Mouse (Mus musculus) urinary bladder, postnatal 25 days (tissue): ENCODE data around the gene Nipa1.

ENCODE experiments used
- DNase-seq: peaks from one replicate; pipeline ENCODE4 v3.0.0; 2022; ENCODE audit warnings: low spot score

Nipa1 gene

GRCm38 (mm10) chr7:56010318-56011017 is 9.3 kb downstream of the Nipa1 start:
- no peak for DNase-seq

DNA sequence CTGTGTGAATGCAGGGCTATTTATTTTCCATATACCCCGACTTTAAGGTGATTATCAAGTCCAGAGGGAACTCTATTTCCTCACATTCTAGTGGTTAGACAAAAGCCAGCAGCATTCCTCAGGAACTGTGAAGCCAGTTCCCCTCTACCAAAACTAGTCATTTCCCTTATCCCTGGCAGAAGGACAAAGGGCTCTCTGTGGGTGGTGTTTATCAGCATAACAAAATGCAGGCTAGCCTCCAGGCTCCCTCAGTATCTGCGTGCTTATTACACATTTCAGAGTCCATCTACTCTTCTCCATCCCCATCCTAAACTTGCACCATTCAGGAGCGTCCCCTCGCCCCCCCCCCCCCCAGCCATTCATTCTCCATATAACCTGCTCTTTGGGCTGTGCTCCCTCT is 20.8 kb downstream of the Nipa1 start:
- no peak for DNase-seq

- DNase-seq, result no peak
Measured at GRCm38 (mm10) chr7:55995013-55995412, 24.7 kb downstream of the Nipa1 start.

DNA sequence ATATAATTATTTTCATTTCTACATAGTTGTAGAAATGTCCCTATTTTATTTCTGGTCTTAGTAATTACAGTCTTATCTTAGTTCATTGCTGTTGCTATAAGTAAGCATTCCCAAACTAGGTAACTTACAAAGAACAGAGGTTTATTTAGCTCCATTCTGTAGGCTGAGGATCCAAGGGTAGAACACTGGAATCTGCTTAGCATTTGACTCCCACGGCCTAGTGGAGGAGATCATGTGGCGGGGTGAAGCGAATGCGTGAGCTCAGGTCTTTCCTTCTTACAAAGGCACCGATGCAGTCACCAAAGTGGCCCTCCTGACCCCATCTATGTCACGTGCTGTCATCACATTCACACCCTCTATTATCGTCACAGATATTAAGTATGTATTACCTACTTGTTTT is 27.9 kb downstream of the Nipa1 start:
- DNase-seq, result no peak

DNA sequence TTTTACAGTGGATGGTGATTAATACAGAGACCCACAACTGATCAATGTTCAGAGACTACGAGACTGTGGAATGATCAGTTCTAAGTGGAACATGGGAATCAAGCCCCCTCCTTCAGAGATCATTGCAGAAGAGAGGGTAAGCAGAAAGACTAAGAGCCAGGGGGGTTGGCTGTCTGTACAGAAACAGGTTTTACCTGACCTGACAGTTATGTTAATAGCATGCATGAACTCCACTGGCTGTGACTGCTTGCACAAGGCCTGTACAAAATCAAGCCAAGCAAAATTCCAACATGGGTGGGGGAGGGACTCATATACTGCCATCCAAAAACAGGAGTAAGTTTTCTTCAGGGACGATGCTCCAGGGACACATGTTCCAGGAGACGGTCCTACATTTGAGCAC is 28.6 kb downstream of the Nipa1 start:
- DNase-seq, result no peak

- peak; percentile 77 for DNase-seq
Measured at GRCm38 (mm10) chr7:55986526-55987214, 33.1 kb downstream of the Nipa1 start.

DNA sequence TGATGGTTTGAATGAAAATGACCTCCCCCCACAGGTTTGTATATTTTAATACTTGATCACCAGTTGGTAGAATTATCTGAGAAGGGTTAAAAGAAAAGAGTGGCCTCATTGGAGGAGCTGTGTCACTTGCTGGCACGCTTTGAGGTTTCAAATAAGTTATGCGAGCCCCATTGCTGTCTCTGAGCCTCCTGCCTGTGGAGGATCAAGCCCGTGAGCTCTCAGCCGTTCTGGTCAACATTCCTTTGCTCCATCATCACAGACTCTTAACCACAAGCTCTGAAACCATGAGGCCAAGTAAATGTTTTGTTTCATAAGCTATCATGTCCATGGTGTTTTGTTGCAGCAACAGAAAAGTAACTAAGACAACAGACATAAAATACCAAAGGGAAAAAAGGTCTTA is 35.0 kb downstream of the Nipa1 start:
- DNase-seq, result no peak

GRCm38 (mm10) chr7:55983107-55983506 is 36.6 kb downstream of the Nipa1 start:
- DNase-seq, result no peak

DNA sequence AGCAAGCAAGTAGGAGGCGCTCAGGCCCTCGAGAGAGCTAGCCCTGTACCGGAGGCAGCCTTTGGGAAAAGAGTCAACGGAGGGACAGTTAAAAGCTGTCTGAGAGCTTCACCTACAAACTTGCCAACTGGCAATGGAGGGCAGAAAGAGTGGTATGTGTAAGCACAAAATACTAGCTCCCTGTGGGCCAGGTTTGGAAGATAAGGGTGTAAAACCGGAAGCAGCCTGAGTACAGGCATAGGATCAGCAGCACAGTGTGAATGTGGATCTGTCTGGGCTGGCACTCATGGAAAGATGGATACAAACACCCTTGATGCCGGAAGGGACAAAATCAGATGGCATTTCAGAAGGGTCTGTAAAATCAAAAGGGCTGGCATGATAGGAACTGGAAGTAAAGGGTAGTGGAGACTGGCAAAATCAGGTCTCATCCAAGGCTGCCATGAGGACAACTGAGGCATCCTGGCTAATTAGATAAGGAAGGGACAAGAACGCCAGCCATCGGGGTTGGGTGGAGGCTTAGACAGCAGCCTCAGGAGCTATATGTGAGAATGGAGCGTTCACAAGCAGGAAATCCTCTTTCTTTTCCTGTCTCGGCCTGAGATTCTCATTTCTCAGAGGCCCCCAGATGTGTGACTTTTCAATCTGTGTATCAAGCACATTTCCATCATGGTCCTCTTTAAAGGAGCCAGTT is 37.6 kb downstream of the Nipa1 start:
- no peak for DNase-seq

GRCm38 (mm10) chr7:55981511-55981910 is 38.2 kb downstream of the Nipa1 start:
- no peak for DNase-seq

DNA sequence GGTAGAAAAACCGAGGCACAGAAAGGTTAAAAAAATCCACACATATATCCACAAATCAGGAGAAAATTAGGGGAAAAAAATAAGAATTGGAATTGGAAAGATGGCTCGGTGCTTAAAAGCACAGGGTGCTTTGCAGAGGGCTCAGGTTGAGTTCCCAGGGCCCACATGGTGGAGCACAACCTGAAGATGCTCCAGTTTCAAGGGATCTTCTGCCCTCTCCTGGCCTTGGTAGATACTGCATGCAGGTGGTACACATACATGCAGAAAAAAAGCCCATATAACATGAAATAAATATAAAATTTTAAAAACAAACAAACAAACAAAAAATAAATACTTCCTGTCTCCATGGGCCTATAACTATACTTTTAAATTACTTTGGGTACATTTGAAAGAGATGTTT is 45.3 kb downstream of the Nipa1 start:
- no peak for DNase-seq

DNA sequence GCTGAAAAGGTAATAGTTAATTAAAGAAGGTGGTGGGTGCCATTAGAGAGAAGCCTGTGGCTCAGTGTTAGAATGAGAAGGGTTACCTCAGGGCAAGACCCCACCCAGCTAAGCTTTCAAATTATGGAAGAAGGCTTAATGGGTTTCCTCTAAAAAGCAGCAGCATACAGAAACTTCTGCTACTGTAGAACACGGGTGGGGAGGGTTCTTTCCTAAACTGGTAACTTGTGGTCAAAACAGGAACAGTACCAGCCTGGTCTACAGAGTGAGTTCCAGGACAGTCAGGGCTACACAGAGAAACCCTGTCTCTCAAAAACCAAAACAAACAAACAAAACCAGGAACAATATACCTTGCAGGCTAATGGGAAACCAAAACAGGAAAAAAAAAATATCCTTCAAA is 50.3 kb downstream of the Nipa1 start:
- no peak for DNase-seq

DNA sequence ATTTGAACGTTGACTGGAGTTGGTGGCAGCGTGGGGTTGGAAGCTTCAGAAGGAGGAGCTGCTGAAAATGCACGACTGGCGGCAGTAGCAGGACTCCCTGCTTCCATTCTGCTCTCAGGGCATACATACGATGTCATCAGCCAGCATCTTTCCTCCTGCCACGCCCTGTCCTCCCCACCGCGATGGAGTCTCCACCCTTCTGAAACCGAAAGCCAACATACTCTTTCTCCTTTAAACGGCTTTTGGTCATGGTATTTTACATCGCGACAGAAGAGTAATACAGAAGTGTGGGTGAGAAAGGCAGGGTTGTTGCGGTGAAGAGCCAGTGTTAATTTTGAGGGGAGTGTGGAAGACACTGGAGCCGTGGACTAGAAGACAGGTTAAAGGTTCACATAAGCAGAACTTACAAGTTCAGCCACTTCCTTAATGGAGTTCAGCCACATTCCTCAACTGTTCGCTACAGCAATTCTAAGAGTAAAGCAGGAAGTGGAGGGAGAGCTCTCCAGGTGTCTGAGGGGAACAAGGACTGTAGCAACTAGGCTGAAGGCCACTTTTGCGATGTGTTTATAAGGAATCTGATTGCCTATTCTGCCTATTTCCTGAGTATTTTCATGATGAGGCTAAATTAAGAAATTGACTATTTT is 51.4 kb downstream of the Nipa1 start:
- peak; percentile 14 for DNase-seq

DNA sequence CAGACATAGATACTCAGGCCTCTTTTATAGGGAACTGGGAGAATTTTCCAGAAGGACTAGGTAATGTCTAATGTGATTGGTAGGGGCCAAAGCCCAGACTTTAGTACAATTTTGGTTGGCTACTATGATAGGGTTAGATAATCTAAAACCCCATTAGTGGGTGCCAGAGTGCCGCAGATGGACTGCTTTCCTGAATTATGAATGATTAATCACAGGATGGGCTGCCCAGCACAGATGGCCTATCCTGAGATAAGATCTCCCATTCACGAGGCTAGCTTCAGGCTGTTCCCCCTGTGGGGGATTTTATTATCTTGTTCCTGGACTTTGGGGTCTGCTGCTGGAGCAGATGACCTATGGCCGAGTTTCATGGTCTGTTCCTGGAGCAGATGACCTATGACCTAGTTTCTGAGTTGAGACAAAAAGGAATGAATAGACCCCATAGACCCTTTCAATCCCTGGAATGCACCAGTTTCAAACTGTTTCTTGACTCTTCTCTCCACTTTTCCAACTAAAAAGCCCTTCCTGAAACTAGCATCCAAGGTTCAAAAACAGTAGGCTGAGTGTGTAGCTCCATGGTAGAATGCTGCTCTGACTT is 52.8 kb downstream of the Nipa1 start:
- no peak for DNase-seq

GRCm38 (mm10) chr7:55962004-55962908 is 57.5 kb downstream of the Nipa1 start, which contains the start of gene Nipa2:
Gene Nipa2, minus strand, starts transcription at chr7:55962476.
- peak; percentile 95 for DNase-seq

DNA sequence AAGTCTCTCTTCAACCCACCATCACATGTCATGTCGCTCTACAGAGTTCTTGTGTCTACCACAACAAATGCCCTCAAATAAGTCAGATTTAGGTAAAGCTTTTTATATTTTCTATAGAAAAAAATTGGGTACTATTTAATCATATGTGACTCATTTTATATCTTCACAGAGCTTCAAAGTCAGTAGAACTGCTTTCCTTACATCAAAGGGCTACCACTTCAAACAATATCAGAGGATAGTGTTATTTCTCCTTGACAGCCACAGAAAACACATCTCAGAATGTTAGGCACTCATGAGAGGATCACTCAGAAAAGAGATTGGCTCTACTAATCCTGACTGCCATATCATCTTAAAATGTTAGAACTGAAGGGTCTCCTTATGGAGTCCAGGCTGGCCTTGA is 59.2 kb downstream of the Nipa1 start:
- no peak for DNase-seq

- no peak for DNase-seq
Measured at GRCm38 (mm10) chr7:55959801-55960200, 60.0 kb downstream of the Nipa1 start.

DNA sequence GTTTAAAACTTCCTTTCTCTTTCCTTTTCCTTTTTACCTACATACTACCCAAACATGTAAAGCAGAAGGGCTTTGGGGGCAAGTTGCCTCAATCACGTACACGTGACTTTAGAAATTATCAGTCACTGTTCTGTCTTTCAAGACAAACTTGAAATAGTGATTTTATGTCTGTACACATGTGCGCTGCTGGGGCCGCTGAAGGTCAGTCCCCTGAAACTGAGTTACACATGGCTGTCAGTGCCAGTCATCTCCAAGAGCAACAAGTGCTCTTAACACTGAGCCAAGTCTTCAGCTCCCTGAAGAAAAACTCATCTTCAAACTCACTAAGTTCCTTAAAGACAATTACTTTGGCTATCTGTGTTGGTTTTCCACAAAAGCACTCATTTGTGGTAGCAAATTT is 61.8 kb downstream of the Nipa1 start:
- no peak for DNase-seq

DNA sequence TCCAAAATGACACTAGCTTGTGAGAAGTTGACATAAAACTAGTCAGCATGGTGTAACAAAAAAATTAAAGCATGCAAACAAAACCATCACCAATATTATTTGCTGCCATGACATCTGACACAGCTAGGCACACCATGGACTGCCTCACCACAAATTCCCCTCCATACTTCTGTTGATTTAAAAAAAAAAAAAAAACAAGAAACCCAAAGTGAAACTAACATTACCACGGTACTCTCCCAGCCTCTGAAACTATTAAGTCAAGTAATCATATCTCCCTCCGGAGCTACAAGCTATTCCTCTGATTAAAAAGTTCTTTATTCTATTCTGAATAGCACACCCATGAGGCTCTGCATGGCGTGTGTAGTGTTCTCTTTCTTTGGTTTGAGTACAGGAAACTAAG is 62.6 kb downstream of the Nipa1 start:
- DNase-seq, result no peak

GRCm38 (mm10) chr7:55956054-55956453 is 63.7 kb downstream of the Nipa1 start:
- DNase-seq, result no peak

GRCm38 (mm10) chr7:55938341-55938740 is 81.4 kb downstream of the Nipa1 start:
- no peak for DNase-seq
